Mouse (Mus musculus) mouse trophoblast stem cell (cell line): Measurements from ENCODE around the gene Gm17655.
"Not testable (repeated sequence)": the region's sequence is repeated elsewhere in the genome, so short reads cannot be mapped to it uniquely, and the experiment has no call there.

Experiments used
- in situ Hi-C, 2 experiments: fragments of 300-500 bp; cut with MseI, MboI; formaldehyde crosslinking; loops; 2 replicates in 1 of 2; 3 replicates in 1 of 2; pipeline ENCODE4 v1.15.1; 2025

The Gm17655 gene

DNA sequence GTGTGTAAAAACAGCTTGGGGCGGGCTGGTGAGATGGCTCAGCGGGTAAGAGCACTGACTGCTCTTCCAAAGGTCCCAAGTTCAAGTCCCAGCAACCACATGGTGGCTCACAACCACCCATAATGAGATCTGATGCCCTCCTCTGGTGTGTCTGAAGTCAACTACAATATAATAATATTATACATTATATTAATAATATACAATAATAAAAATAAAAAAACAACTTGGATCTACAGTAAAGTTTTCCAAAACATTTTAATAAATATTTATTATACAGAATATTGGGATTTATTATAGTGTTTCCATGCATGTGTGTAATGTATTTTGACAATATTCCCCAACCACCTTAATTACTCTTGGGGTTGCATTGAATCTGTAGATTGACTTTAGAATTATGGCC, at the start of gene Gm17655:
Gene Gm17655 (minus strand): TSS at position 101 of the 400 bp plus-strand sequence.
- in situ Hi-C loops, result not testable (repeated sequence)

DNA sequence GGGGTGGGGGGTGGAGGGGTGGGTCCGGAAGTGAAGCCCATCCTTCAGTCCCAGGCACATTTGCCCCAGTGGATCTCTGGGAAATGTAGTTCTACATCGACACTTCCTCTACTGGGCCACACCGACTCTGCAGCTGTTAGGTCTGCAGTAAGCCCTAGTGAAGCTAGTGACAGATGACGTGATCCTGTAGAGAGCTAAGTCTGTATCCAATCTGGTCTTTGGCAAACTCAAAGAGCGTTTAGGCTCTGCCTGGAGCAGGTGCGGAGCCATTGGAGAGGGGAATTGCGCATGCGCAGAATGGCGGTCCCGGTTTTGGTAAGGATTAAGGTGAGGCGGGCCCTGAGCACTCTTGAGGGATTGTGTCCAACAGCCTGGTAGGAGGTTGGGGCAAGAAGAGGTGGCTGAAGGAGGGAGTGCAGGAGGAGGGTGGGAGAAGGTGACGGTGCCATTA, 37.7 kb upstream of the Gm17655 start, which contains the start of gene Zfp605:
Gene Zfp605 (plus strand): TSS at position 102 of the 451 bp plus-strand sequence.
- in situ Hi-C loops, result no loop called here

DNA sequence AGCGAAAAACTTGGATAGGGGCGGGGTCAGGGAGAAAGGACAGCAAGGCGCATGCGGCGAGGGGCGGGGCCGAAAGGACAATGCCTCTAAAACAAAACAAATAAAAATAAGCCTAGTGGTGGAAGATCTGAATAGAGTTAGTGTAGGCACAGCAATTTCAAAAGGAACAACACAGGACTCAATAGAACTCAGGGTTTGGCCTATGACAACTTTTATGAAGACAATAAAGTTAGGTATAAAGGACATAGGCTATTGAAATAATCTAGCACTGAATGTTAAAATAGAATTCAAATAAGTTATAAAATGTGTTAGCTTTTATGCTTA, 36.0 kb upstream of the Gm17655 start:
- in situ Hi-C loops, result no loop called here

DNA sequence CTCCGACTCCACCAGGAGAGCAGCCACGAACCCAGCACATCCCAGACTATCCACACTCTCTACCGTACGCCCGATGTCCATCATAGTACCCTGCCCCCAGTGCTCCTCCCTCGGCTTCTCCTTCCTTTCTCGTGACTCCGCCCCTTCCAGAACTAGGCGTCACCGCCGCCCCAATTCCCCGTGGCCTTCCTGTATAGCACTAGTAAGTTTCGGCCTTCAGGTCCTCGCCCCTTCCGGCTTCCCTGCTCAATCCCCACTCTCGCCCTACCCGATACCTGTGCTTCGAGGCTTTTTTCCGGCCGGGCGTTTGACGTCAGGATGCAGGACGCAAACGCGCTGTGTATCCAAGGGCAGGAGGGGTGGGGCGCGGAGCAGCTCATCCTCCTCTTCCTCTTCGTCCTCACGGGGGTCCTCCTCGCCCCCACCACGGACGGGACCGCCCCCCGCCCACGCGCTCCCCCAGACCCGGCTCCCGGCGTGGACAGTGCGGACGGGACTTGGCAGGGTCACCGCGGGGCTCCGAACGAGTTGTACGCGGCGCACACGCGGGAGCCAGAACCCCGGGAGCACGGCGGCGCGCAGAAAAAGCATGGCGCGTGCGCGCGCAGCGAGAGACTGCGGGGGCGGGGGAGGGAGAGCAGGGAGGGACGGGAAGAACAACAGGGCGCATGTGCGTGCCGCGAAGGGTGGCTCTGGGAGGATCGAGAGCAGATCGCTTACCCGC, 35.4 kb upstream of the Gm17655 start, which contains the start of gene Gtpbp6:
Gene Gtpbp6 (minus strand): TSS at position 617 of the 724 bp plus-strand sequence.
- in situ Hi-C loops, result no loop called here

DNA sequence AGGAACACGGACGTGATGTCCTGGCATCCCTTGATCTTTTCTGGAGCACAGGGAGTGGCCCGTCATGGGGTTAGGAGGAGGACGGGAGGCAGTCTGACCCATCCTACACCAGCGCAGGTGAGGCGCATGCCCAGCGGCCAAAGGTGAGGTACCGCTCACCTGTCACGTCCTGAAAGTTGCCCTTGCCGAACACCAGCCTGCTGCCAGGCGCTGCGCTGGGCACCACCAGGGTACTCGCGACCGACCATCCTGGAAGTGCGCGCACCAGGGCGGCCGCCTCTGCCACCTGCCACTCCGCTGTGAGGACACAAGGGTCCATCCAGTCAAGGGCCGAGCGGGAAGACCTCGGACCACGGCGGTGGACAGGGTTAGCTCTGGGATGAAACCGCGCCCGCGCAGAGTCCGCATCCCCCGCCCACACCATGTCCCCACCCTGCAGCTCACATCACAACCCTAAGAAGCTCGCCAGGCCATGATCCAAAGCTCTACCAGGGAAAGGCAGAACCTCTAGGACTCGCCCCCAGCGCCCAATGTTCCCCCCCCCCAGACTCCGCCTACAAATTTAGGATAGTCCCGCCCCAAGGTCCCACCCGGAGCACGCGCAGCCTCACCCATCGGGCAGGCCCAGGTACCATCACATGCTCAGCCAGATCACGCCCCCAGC, 34.7 kb upstream of the Gm17655 start:
- in situ Hi-C loops, result no loop called here

DNA sequence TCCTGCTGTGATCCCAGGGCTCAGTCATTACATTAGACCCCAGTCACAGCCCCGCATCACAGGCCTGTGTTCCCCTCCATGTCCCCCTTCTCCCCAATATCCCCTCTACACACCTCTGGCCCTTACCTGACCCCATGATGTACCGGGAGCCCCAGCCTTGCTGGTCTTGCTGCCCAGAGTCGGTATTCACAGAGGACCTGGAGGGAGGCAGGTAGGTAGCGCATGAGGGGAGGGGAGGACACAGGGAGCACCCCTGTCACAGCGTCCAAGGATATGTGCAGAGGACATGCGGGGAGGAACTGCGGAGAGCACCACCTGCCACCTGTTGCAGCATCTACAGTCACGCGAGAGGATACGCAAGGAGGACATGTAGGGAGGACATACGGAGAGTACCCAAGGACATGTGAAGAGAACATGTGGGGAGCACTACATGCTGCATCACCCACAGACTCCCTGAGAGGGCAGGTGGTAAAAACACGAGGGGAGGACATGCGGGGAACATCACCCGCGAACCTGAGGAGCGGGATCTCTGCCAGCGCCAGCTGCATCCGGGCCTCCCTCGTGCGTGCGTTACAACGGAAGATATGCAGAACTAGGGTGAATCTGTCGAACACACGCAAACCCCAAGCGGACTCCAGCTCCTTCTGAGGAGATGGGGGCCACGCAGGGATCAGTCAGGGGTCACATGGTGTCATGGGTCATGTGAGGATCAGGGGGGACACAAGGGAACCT, 34.0 kb upstream of the Gm17655 start:
- in situ Hi-C loops, result no loop called here

DNA sequence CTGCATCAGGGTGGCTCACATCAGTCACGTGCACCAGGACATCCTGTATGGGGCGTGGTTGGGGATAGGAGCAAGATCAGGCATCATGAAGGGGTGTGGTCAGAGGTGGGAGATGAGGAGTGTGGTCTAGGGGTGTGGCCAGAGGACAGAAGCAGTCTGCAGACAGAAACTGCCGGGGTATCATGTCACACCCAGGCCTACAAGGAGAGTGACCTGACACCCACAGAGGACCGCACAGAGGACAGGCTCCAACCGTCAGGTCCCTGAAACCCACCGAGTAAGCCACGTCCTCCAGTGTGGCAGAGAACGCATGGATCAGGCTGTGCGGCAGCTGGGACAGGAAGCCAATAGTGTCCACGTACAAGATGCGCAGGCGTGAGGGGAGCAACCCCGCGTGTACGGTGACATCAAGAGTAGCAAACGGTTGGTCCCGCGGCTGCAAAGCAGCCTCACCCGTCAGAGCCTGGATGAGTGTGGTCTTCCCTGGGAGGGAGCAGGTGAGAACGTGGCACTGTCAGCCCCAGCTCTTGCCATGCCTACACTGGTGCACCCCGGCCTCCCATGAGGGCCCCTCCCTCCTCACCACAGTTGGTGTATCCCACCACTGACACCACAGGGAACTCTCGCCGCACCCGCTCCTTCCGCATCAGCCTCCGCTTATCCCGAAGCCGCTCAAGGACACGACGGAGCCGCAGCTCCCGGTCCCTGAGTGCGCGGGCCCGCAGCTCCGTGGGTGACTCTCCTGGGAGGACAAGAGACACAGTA, 32.5 kb upstream of the Gm17655 start:
- in situ Hi-C loops, result no loop called here

DNA sequence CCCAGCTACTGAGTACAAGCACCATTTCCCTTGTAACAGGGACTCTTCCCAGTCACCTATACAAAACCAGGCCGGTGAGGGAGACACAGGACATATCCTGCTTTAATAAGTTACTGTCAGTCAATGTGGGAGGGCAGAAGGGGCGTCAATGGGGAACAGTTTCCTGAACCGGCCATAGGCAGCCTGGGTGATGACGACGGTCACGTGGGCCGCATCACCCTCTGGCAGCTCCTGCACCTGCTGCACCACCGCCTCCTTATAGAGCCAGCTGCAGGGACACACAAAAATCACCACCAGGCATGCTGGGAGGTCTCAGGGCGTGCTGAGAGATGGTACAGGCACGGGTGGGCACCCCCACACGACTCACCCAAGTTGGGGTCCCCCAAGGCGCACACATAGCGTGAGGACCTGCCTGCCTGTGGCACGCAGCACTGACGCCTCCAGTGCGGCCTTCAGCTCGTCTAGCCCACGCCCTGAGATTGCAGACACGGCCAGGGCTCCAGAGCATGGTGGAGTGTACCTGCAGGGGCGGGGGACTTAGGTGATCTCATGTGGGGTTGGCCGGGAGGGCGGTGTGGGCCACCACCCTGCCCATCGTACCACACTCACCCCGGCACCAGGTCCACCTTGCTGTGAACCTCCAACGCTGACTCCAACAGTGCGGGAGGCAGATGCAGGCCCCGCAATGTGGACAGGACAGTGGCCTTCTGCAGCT, 31.7 kb upstream of the Gm17655 start:
- in situ Hi-C loops, result no loop called here

GRCm38 (mm10) chr5:110102853-110103625, 30.7 kb upstream of the Gm17655 start:
- in situ Hi-C loops, result no loop called here

DNA sequence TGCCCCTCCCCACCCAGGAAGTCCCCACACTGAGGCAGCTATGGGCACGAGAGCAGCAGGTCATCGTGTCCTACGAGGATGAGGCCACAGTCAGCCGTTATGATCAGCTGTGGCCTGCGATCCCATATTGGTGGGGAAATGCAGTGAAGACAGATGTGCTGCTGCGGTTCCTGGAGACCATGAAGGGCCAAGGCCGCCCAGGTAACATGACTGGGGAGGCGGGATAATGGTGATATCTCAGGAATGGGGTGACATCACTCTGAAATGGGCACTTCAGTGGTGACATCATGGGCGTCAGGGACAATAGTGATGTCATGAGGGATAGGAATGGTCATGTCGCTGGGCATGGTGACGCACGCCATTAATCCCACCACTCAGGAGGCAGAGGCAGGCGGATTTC, 30.1 kb upstream of the Gm17655 start:
- in situ Hi-C loops, result no loop called here

DNA sequence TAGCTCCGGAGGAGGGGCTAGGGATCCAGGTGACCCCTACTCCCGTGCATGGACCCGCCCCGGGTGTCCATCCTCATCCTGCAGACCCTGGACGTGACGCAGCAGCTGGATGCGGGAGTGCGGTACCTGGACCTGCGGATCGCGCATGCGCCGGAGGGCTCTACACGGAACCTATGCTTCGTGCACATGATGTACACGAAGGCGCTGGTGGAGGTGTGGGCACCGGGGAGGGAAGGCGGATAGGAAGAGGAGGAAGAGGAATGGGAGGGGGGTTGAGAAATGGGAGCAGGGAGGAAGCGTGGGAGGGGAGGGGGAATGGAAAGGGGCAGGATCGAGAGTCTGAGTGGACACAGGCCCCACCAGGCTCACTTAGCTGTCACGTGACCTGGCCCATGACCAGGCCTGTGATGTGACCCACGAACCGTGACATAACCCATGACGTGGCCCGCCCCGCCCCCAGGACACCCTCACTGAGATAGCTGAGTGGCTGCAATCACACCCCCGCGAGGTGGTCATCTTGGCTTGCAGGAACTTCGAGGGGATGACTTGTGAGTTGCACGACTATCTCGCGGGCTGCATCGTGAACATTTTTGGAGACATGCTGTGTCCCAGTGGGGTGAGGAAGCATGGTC, 29.5 kb upstream of the Gm17655 start:
- in situ Hi-C loops, result no loop called here

GRCm38 (mm10) chr5:110100921-110101631, 28.8 kb upstream of the Gm17655 start:
- in situ Hi-C loops, result no loop called here

DNA sequence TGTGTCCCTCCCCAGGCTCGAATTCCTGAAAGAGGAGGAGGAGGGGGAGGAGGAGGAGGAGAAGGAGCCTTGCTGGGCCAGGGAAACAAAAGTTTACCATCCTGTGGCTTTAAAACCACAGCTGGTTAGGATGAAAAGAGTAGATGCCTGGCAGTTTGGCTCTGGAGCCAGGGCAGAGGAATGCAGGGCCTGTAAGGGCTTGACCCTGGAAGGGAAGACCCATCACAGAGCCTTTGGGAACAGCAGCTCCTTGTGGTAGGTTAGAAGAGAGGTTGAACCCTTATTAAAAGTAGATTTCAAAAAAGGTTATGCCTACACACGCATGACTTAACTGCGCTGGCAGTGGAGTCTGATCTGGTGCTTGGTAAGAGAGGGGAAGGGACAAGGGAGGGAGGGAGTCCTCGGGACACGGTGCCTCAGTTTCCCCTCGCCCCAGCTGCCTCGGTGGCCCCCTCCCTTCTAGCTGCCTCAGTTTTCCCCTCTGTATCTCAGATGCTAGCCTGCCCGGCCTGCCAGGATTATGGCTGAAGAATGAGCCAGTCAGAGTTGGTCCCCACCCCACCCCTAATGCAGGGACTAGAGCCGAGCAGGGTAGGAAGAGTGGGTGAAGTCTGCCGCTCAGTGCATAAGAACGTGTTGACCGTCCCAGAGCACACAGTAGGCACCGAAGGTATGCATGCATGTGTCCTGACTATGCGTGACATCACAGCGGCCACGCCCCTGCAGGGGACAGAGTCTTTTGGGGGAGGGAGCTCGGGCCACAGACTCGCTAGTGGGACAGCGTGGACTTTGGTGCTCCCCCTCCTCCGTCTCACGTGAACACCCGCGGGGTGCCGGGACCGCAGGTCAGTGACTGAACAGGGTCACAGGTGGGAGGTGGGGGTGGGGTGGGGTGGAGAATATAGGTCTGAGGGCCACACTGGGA, 27.6 kb upstream of the Gm17655 start, which contains the start of gene Plcxd1:
Gene Plcxd1 (plus strand): TSS at position 314 of the 925 bp plus-strand sequence.
- in situ Hi-C loops, result no loop called here

- in situ Hi-C loops, result no loop called here
These were observed 26.7 kb upstream of the Gm17655 start for GRCm38 (mm10) chr5:110098991-110099477.

DNA sequence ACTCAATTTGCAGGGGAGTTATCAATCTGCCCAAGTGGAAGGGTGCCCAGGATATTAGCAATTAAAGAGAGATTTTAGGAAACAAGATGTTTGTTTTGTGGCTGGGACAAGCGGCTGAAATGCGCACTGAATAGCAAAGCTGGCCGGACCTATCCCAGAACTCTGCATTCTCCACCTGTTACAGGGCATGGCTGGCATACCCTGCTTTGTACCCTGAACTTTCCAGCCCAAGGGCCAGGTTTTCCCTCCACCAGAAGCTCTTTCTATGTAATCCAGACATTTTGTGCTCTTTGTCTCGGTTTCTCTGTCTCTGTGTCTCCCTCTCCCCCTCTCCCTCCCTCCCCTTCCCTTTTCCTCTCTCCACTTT, 22.5 kb upstream of the Gm17655 start:
- in situ Hi-C loops, result no loop called here

- in situ Hi-C loops, result no loop called here
These were observed 21.9 kb upstream of the Gm17655 start, which contains the start of gene Gm35315 for GRCm38 (mm10) chr5:110094030-110094846. Gene Gm35315 (minus strand): TSS chr5:110094420.

DNA sequence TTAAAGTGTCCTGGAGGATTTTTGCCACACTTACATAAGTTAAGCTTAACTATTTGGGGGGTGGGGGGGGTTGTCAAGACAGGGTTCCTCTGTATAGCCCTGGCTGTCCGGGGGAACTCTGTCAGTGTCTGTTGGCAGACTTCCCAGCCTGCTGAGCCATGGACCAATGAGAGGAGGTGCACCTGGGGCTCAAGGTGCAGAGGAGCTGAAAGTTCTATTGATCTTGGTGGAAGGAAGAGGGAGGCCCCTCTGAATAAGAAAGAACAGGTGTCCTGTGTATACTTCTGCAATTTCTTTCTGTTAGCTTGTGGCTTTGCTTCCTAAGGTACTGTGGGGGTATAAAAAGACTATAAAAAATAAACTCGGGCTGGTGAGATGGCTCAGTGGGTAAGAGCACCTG, 19.2 kb upstream of the Gm17655 start:
- in situ Hi-C loops, result no loop called here
